Mouse (Mus musculus): Measurements from ENCODE around the gene Hoxc6. TPM values are rescaled to one million over a fixed set of nuclear protein-coding genes. Genes with fewer than 3 reads are reported as not detected.
A peak's percentile ranks its signal among the peaks of the same experiment; 100 is the strongest.

The Hoxc6 gene
- total RNA-seq (2021), result not detected

DNA sequence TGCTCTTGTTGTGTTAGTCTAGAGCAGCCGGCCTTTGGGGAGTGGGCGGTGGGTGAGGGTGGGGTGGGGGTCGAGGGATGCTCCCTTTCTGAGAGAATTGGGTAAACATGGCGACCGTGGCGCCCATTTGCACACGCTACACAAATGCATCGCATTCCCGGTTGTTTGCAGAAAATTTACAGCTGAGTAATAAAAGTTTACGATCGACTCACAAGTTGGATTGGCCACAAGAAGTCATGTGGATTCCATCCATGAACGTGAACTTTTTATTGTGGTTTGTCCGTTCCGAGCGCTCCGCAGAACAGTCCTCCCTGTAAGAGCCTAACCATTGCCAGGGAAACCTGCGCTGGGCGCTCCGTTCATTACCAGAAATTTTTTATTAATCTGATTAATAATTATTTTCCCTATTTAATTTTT, at the start of gene Hoxc6:
TSS of gene Hoxc6 (plus strand) at position 319 of the 417 bp plus-strand sequence.
- intact Hi-C loops (cut with DNase I), result no loop called here
- DNase-seq (ENCODE audit: extremely low spot score in 1 of 2, low spot score in 2 of 2), result no peak

DNA sequence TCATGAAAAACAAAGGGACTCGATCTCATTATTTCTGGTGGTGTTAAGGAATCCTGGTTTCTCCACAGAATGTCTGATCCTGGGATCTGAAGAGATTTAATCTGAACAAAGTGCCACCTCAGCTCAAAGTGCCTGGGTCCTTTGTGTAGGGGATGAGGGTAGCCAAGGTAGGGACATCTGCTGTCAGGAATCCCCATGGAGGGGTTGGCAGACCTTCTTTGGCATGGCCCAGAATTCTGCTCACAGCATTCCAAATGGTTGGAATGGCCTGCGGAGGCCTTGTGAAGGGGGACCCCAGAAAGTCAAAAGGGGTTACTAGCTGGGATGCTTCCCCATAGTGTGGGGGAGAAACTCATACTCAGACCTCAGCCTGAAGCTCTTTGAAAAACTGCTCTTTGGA, 49.2 kb upstream of the Hoxc6 start:
- intact Hi-C loops (cut with DNase I), result no loop called here
- no peak for DNase-seq (ENCODE audit: extremely low spot score in 1 of 2, low spot score in 2 of 2)

DNA sequence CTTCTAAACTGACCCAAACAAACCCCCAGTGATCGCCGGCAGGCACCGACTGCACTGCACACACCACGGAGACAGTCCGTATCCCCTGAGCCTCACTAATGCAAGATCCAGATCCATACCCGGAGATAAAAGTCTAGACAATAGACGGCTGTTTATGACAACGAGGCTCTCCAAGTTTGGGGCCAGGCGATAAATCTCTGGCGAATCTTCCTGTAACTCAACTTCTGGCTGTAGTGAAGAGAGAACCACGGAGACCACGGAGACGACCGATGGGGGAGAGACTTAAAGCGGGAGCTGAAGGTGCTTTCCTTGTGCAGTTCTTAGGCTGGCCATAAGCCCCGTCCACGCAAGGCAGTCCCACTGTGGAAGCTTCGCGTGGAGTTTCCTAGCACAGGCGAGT, 48.4 kb upstream of the Hoxc6 start:
- DNase-seq (ENCODE audit: extremely low spot score in 1 of 2, low spot score in 2 of 2), result no peak
- intact Hi-C loops (cut with DNase I), result no loop called here

DNA sequence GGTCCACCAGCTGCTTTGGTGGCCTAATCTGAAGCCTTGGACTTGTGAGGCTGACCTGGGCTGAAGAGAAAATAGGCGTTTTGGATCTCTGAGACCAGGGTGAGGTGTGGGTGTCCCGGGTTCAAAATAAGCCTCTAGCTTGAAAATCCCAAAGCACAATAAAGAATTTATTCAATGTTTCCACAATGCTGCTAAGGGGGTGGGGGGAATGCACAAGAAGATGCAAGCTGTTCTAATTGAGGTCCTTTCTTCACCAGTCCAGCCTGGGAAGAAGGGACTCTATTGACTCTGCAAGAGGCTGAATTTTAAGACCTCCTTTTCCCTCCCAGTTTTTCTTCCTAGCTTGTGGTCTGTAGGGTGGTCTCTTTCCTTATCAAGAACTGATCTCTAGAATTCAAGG, 47.2 kb upstream of the Hoxc6 start:
- no peak for DNase-seq (ENCODE audit: extremely low spot score in 1 of 2, low spot score in 2 of 2)
- intact Hi-C loops (cut with DNase I), result no loop called here

- DNase-seq (ENCODE audit: extremely low spot score in 1 of 2, low spot score in 2 of 2), result no peak
- intact Hi-C loops (cut with DNase I), result no loop called here
Observed at GRCm38 (mm10) chr15:102953561-102953960, 44.5 kb upstream of the Hoxc6 start.

- intact Hi-C loops (cut with DNase I), result no loop called here
- no peak for DNase-seq (ENCODE audit: extremely low spot score in 1 of 2, low spot score in 2 of 2)
Observed at GRCm38 (mm10) chr15:102954192-102955006, 43.7 kb upstream of the Hoxc6 start, which contains the start of gene Hoxc11. Gene Hoxc11, plus strand, starts transcription at chr15:102954427.

GRCm38 (mm10) chr15:102955007-102955382, 43.1 kb upstream of the Hoxc6 start:
- intact Hi-C loops (cut with DNase I), result no loop called here
- no peak for DNase-seq (ENCODE audit: extremely low spot score in 1 of 2, low spot score in 2 of 2)

DNA sequence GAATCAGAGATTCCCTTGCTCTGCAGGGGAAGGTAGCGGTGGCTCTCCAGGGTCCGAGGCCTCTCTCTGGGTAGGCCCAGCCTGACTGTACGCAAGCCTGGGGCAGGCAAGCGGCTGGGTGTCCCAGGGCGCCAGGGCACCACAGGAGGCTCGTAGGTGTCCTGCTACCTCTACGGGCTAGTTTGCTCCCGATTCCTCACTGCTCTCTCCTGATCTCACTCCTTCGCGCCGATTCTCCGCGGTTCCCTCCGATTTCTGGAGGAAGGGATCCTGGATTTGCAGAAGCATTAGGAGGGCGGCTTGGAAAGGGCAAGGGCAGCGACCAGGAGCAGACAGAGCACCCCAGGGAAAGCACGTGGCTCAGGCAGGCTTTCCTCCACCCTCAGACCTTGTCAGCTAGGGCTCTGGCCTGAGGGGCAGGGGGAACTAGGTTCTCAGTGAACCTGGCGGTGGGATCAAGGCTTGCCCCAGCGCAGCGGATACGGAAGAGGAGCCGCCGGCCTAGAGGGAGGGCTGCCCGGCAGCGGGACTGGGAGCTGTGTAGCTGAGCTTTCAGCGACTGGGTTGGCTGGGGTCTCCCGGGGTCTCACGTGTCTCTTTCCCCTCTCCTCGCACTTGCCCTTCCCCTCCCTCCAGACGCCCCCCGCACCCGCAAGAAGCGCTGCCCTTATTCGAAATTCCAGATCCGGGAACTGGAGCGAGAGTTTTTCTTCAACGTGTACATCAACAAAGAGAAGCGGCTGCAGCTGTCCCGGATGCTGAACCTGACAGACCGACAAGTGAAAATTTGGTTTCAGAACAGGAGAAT, 42.0 kb upstream of the Hoxc6 start:
- no peak for DNase-seq (ENCODE audit: extremely low spot score in 1 of 2, low spot score in 2 of 2)
- intact Hi-C loops (cut with DNase I), result no loop called here

- intact Hi-C loops (cut with DNase I), result no loop called here
- no peak for DNase-seq (ENCODE audit: extremely low spot score in 1 of 2, low spot score in 2 of 2)
Observed at GRCm38 (mm10) chr15:102956906-102957305, 41.2 kb upstream of the Hoxc6 start.

- intact Hi-C loops (cut with DNase I), result no loop called here
- DNase-seq (ENCODE audit: extremely low spot score in 1 of 2, low spot score in 2 of 2), result no peak
Observed at GRCm38 (mm10) chr15:102959663-102960191, 38.3 kb upstream of the Hoxc6 start.

DNA sequence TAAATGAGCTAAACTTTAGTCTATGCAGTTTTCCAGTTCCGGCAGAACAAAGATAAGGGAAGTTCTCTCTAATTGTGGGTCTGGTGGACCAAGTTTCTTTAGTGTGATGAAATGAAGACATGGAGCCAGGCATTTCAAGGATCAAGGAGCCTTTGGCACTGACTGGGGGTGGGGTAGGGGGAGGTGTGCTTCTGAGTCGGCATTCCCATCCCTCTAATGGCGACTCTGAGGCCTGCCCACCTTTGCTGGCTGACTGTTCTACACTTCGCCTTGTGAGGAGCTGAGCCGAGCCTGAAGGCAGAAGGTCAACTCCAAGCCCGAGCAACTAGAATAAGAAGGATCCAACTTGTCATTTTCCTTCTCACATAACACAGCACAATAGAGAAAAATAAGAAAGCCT, 36.3 kb upstream of the Hoxc6 start:
- no peak for DNase-seq (ENCODE audit: extremely low spot score in 1 of 2, low spot score in 2 of 2)
- intact Hi-C loops (cut with DNase I), result no loop called here

DNA sequence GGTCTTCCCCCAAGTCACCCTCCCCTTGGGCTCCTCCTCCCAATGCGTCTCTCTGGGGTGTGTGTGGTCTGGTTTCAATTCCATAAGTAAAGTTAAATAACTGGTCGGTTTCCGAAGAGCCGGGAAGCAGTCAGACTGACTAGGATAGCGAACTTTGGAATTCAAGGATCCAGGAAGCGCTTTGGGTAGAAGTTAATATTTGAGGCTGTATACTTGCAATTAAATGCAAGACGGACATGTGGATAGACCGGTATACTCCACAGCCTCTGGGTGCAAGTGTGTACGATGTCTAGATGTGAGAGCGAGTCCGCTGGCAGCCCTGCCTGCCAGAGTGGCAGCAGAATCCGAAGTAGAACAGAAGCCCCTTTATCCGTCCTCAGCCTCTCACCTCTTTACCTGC, 35.6 kb upstream of the Hoxc6 start:
- intact Hi-C loops (cut with DNase I), result no loop called here
- DNase-seq (ENCODE audit: extremely low spot score in 1 of 2, low spot score in 2 of 2), result no peak

- DNase-seq (ENCODE audit: extremely low spot score in 1 of 2, low spot score in 2 of 2), result no peak
- intact Hi-C loops (cut with DNase I), result no loop called here
Observed at GRCm38 (mm10) chr15:102963259-102963658, 34.8 kb upstream of the Hoxc6 start.

DNA sequence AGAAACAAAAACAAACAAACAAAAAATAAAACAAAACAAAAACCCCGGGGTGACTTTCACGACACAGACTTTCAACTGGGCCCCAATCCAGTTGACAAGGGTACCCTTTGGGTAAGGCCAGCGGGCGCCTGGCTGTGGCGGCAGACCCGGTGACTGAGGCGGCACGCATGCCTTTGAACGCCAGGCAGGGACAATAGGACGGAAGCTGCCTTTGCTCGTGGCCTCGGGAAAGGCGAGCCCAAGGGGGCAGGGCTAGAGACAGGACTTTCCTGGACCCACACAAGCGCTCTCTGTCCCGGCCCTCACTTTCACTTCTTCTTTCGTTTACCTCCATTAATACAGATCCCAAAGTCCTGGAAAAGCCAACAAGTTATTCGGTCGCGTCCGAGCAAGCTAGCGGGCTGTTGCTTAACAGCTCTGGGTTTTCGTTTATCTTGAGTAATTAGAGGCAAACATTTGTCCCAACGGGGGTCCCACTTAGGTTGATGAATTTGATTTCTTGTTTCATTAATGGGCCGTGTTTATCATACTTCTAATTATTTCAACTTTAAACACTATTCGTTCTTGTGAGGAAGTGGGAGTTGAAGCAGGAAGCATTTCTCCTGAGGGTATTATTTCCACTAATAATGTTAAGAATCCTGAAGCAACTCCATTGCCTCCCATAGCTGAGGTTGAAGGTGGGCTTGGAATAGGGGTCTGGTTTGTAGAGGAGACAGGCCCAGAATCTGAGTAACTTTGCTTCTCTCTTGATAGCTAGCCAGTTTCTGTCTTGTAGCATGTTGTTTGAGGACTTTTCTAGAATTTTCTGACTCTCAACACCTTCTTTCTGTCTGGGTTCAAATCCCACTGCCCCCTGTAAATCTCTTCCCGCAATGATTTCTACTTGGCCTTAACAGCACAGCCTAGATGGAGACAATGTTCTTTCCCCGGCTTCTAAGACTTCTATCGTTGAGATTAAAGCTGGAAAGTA, 34.1 kb upstream of the Hoxc6 start:
- no peak for DNase-seq (ENCODE audit: extremely low spot score in 1 of 2, low spot score in 2 of 2)
- intact Hi-C loops (cut with DNase I), result no loop called here

DNA sequence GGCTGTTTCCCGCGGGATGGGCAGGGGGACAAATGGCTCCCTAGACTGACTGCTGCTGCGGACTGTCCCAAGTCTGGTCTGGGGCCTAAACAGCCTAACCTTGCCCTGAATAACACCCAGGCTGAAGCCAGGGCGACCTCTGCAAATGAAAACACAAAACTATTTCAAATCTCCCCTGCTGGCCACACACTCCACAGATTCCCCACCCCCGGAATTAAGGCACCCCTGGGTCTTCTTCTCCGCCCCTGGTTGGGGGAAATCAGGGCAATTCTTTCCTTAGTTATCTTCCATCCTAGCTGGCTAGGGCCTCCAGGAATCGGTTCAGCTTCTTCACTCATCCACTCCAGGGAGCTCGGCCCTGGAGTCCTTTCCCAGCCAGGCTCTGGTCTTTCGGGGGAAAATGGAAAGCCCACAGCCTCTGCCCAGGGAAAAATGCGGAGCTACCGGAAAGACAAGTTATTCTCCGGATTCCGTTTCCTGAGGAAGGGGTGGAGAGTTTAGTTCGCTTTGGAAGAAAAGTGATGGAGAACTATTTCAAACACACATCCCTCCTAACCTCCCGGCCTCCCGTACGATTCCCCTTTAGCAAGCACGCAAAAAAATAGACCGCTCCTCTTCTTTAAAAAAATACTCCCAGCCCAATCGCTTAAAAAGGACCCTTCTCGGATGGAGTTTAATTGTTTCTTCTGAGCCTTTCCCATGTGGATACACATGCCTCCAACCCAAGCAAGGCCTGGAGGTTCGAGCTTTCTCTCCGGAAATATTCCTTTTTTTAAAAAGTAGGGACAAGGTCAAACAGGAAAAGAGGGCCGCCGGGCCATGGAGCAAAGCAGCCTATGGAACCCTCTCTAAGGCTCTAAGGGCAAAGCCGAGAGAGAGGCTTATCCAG, 32.8 kb upstream of the Hoxc6 start:
- no peak for DNase-seq (ENCODE audit: extremely low spot score in 1 of 2, low spot score in 2 of 2)
- intact Hi-C loops (cut with DNase I), result no loop called here

DNA sequence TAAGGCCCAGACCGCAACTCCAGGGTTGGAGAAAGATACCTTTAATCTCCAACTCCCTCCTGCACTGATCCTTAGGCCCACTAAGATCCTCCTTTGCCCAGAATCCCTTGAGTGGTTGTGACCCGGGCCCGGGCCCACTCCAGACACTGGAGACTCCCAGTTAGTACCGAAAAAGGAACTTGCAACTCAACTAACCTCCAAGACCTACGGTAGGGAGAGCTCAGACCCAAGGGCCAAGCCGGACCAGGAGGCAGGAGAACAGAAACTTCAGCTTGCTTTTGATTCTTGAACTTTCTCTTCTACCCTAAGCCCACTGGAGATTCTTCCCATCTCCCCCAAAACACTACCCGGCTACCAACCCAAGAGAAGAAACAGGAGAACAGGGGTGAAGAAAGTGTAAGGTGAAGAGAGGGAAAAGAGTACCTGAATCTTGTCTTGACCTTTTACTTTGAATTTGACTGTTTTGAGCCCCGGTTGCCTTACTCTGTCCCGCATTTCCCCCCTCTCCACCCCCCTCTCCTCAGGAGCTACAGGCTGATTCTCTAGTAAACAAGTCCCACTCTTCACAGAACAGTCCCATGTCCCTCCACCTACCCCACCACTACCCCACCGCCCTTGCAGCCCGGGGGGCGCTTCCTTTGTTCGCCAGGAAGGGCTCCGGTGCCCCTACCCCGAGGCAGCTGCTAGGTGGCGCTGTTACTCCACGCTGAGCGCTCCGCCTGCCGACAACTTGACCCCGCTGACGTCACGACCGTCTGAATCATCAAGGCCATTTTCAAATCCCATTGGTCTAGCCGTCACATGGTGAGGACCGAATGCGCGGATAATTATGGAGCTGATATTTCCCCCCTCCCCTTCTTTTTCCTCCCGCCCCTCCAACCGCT, 31.9 kb upstream of the Hoxc6 start:
- intact Hi-C loops (cut with DNase I), result no loop called here
- DNase-seq (ENCODE audit: extremely low spot score in 1 of 2, low spot score in 2 of 2), result peak in 1 of 2 experiments; percentile 70

- no peak for DNase-seq (ENCODE audit: extremely low spot score in 1 of 2, low spot score in 2 of 2)
- intact Hi-C loops (cut with DNase I), result no loop called here
Observed at GRCm38 (mm10) chr15:102966776-102967311, 31.2 kb upstream of the Hoxc6 start, which contains the start of gene Hoxc10. Gene Hoxc10, plus strand, starts transcription at chr15:102966796.

Data from left cerebral cortex, postnatal 10 days (tissue).